Mouse (Mus musculus) spleen, adult 2 months (tissue): ENCODE data around the gene Gfer. TPM values are rescaled to one million over a fixed set of nuclear protein-coding genes. Genes with fewer than 3 reads are reported as not detected.

Experiments used
- DNase-seq, 2 experiments: peaks; one replicate each; pipeline versions ENCODE4 v3.0.0 to v3.0.0-alpha.2; 2012 to 2021; ENCODE audit warnings: low spot score in 2 of 2, low read depth in 1 of 2
- H3K27ac ChIP-seq: fragments of 200-500 bp; 2 replicates; pipeline ENCODE4 v1.5.1; 2012; ENCODE audit warnings: low read length, inconsistent platforms; ENCODE audit not compliant: insufficient read depth
- H3K27me3 ChIP-seq: fragments of 200-500 bp; 2 replicates; pipeline ENCODE4 v1.6.1; 2012; ENCODE audit warnings: mild to moderate bottlenecking, moderate library complexity, low read length, inconsistent platforms; ENCODE audit not compliant: control insufficient read depth, insufficient read depth
- H3K36me3 ChIP-seq: fragments of 200-500 bp; 2 replicates; pipeline ENCODE4 v1.6.1; 2012; ENCODE audit warnings: mild to moderate bottlenecking, low read length, inconsistent platforms; ENCODE audit not compliant: control insufficient read depth, insufficient read depth
- H3K4me1 ChIP-seq: fragments of 200-500 bp; 2 replicates; pipeline ENCODE4 v1.6.1; 2011; ENCODE audit warnings: inconsistent platforms; ENCODE audit not compliant: control insufficient read depth, insufficient read depth, insufficient read length
- H3K4me3 ChIP-seq: fragments of 200-500 bp; 2 replicates; pipeline ENCODE4 v1.5.1; 2011; ENCODE audit warnings: mild to moderate bottlenecking, inconsistent platforms; ENCODE audit not compliant: insufficient read depth, insufficient read length; ENCODE audit errors: extremely low read depth
- CTCF ChIP-seq: fragments of 200-500 bp; IDR thresholded peaks from 2 replicates; pipeline ENCODE4 v1.5.1; 2011; ENCODE audit warnings: mild to moderate bottlenecking, inconsistent platforms; ENCODE audit not compliant: insufficient read depth, insufficient read length, insufficient replicate concordance; ENCODE audit errors: extremely low read depth
- POLR2A ChIP-seq: fragments of 200-500 bp; IDR thresholded peaks from 2 replicates; pipeline ENCODE4 v1.6.1; 2011; ENCODE audit warnings: low read depth, low read length, inconsistent platforms
- WGBS: fragments of 180-500 bp; shearing (Covaris S2); methylation state at CpG from one replicate; pipeline ENCODE4 v1.1.7; 2018; 5-methylcytosine and 5-hydroxymethylcytosine counted together
- polyA plus RNA-seq: library from polyadenylated mRNA; depleted of rRNA; stranded (reverse); fragments of >200 nt; gene quantifications from 2 replicates; pipeline ENCODE4 v1.2.3, GENCODE M21; 2012

The Gfer gene
- polyA plus RNA-seq, 1 experiment = 13.8 TPM

DNA sequence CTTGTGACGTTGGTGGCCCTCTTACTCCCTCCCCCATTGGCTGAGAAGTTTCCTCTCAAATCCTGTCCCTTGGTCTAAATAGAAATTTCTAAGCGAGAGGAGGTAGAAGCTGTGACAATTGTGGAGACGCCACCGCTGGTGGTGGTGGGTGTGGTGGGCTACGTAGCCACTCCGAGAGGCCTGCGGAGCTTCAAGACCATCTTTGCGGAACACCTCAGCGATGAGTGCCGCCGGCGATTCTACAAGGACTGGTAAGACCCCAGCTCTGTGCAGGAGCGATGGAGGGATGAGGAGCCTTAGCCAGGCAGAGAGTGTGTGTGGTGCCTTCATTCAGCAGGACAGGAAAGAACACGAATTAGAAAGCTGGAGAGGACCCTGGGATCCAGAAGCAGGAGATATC, 34.8 kb upstream of the Gfer start:
- no peak overlapping the region for H3K27ac ChIP-seq
- 76% methylated on average over 14 of the region's 14 CpGs for WGBS
- H3K4me1 ChIP-seq = no peaks in the 10 kb centered on the region
- TF ChIP-seq POLR2A (no peak), CTCF (no peak)
- no peaks in the 10 kb centered on the region for H3K27me3 ChIP-seq
- H3K36me3 ChIP-seq = no peaks in the 10 kb centered on the region
- H3K4me3 ChIP-seq = no peak overlapping the region
- DNase-seq = no peak

DNA sequence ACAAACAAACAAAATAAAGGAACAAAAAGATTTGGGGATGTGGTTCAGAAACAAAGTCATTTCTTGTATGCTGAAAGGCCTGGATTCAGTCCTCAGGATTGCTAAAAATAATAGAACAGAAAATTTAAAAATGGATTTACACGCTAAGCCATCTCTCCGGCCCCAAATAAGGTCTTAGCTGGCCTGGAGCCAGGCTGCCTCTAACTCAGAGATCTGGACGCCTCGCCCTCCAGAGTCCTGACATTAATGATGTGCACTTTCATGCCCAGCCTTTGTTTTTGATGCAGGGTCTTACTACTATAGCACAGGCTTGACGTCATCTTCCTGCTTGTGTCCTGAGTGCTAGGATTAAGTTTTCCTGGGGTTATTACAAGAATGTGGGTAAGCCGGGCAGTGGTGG, 33.1 kb upstream of the Gfer start:
- H3K27ac ChIP-seq = no peak overlapping the region
- H3K27me3 ChIP-seq = no peaks in the 10 kb centered on the region
- no peak overlapping the region for H3K4me3 ChIP-seq
- no peak for DNase-seq
- no peaks in the 10 kb centered on the region; the same call in 1 of the 2 replicates for H3K4me1 ChIP-seq
- WGBS = 92% methylated on average over 6 of the region's 6 CpGs
- no peak for TF ChIP-seq POLR2A
- no peaks in the 10 kb centered on the region for H3K36me3 ChIP-seq

DNA sequence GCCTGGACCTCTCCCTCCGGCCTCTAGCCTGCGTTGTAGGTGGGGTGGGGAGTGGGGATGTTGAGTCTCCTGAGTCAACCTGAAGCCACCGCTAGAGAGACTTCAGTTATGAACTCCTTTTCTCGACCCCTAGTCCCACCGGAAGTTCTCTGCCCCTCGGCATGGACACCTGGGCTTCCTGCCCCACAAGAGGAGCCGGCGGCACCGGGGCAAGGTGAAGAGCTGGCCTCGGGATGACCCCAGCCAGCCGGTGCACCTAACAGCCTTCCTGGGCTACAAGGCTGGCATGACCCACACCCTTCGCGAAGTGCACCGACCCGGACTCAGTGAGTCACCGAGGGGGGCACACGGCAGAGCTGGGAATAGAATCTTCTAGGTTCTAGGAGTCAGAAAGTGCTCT, 32.2 kb upstream of the Gfer start:
- 86% methylated on average over 17 of the region's 17 CpGs for WGBS
- no peak for DNase-seq

DNA sequence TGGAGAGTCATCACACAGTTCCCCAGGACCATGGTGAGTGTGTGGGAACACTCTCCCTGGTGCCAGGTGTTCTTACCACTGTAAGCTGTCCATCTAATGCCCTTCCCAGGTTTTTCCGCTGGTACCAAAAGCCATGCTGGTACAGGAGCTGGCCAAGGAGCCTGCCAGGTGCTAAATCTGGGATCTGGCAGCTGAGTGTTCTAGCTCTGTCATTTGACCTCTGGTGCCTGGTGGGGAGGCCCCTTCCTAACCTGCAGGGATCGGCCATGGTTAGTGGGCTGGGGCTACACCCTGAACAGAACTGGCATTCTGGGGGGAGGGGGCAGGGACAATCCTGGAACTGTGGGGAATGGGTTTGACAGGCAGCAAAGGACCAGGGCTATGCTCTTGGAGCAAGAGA, 31.7 kb upstream of the Gfer start, which contains the start of gene Rpl3l:
TSS of gene Rpl3l (plus strand) at position 203 of the 400 bp plus-strand sequence.
- peaks cover 7% of the 10 kb centered on the region; the same call in 1 of the 2 replicates for H3K4me1 ChIP-seq
- H3K4me3 ChIP-seq = no peak within 1 kb of the TSS
- no peak for DNase-seq
- TF ChIP-seq POLR2A = no peak
- no peak for TF ChIP-seq CTCF
- H3K36me3 ChIP-seq = no peaks in the 10 kb centered on the region
- H3K27me3 ChIP-seq = no peaks in the 10 kb centered on the region
- 91% methylated on average over 2 of the region's 2 CpGs for WGBS
- H3K27ac ChIP-seq = no peak within 1 kb of the TSS

More for the DNA sequence above, 32.2 kb upstream of the Gfer start:
- Histone ChIP-seq H3K27me3 (no peaks in the 10 kb centered on the region), H3K4me1 (peaks cover 5% of the 10 kb centered on the region; the same call in 1 of the 2 replicates), H3K27ac (no peak overlapping the region), H3K36me3 (no peaks in the 10 kb centered on the region), H3K4me3 (no peak overlapping the region)
- TF ChIP-seq CTCF = no peak
- no peak for TF ChIP-seq POLR2A

DNA sequence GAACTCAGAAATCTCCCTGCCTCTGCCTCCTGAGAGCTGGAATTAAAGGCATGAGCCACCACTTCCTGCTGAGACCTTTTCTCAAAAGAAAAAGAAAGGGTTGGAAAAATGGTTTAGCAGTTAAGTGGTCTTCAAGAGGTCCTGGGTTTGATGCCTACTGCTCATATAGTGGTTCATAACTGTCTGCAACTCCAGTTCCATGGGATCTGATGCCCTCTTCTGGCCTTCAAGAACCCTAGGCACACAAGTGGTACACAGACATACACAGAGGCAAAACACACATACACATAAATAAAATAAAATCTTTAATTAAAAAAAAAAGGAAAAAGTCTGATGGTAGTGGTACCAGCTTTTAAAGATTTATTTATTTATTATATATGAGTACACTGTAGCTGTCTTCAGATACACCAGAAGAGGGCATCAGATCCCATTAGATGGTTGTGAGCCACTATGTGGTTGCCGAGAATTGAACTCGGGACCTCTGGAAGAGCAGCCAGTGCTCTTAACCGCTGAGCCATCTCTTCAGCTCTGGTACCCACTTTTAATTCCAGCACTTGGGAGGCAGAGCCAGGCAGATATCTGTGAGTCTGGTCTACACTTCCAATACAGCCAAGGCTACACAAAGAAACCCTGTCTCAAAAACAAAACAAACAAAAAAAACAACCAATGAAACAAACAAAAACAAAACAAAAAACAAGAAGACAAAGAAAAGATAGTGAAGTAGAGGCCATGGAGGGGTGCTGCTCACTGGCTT, 29.9 kb upstream of the Gfer start:
- Histone ChIP-seq H3K27ac (no peak overlapping the region), H3K27me3 (no peaks in the 10 kb centered on the region), H3K36me3 (peaks cover 10% of the 10 kb centered on the region), H3K4me3 (no peak overlapping the region), H3K4me1 (peaks cover 7% of the 10 kb centered on the region)
- TF ChIP-seq CTCF (no peak), POLR2A (no peak)
- DNase-seq = no peak
- 75% methylated on average over 3 of the region's 3 CpGs for WGBS

DNA sequence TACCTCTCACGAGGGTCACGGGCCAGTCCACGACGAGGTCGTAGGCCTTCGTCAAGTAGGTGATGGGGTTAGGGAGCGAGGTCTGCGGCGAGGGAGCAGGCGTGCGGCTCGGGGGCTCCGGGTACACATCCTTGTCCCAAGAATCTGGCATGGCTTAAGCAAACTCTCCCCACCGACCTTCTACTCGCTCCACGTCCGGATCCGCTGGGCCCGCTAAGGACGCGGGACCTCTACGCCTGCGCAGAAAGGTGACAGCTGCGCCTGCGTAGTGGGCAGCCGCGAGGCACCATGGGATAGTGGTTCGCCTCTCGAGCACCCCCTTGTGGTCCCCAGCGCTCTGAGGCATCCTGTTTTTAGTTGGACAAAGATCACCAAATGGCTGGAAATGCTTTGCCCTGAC, 28.2 kb upstream of the Gfer start, which contains the start of gene Ndufb10:
TSS of gene Ndufb10 (minus strand) at position 295 of the 400 bp plus-strand sequence.
- 0% methylated on average over 30 of the region's 30 CpGs for WGBS
- H3K4me1 ChIP-seq = peaks cover 7% of the 10 kb centered on the region
- H3K27ac ChIP-seq = peak within 1 kb of the TSS; percentile 89
- TF ChIP-seq POLR2A (peak; percentile 93), CTCF (peak; percentile 94)
- H3K4me3 ChIP-seq = peak within 1 kb of the TSS; percentile 98
- peak; percentile 82 to 93 for DNase-seq
- H3K27me3 ChIP-seq = no peaks in the 10 kb centered on the region
- H3K36me3 ChIP-seq = peaks cover 12% of the 10 kb centered on the region

DNA sequence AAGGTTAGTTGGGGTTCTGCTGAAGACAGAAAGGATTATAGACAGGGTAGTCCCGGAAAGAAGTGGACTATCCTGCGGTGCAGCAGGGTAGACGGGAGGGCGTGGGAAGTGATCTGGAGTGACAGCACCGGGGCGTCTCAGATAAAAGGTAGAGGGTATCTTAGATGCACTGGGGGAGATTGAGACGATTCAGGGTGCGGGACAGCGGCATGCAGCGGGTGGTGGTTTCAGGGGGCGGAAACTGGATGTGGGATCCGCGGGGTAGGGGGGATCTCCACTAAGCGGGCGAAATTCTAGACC, 27.9 kb upstream of the Gfer start:
- under 1% methylated on average over 15 of the region's 15 CpGs for WGBS
- TF ChIP-seq CTCF = no peak
- no peak for TF ChIP-seq POLR2A
- H3K4me1 ChIP-seq = peaks cover 7% of the 10 kb centered on the region
- peaks cover 12% of the 10 kb centered on the region for H3K36me3 ChIP-seq
- DNase-seq = no peak
- no peaks in the 10 kb centered on the region for H3K27me3 ChIP-seq
- peak overlapping the region; percentile 98 for H3K4me3 ChIP-seq
- peak overlapping the region; percentile 89 for H3K27ac ChIP-seq
